Mouse (Mus musculus): ENCODE measurements around the gene Cln3. TPM values are rescaled to one million over a fixed set of nuclear protein-coding genes. Genes with fewer than 3 reads are reported as not detected.

The Cln3 gene
- polyA plus RNA-seq, 1 experiment, result 118 TPM

- TF ChIP-seq CTCF (IDR thresholded peaks at IDR 0.05; ENCODE audit: extremely low read depth, insufficient read depth, insufficient read length, insufficient replicate concordance) (no peak), POLR2A (IDR thresholded peaks at IDR 0.05; ENCODE audit: low read depth, low read length) (no peak)
- Histone ChIP-seq H3K27me3 (ENCODE audit: control insufficient read depth, insufficient read depth, low read length) (no peaks in the 10 kb centered on the region), H3K36me3 (ENCODE audit: control insufficient read depth, insufficient read depth, low read length) (peaks cover 4% of the 10 kb centered on the region), H3K27ac (ENCODE audit: insufficient read depth, low read length) (peak overlapping the region; percentile 94), H3K4me1 (ENCODE audit: control insufficient read depth, insufficient read depth, insufficient read length) (peaks cover 5% of the 10 kb centered on the region; the same call in 1 of the 2 replicates), H3K4me3 (ENCODE audit: extremely low read depth, insufficient read depth, insufficient read length) (peak overlapping the region; percentile 94)
- DNase-seq (ENCODE audit: low read depth in 1 of 2, low spot score in 2 of 2), result no peak
- WGBS, result 18% methylated on average over 6 of the region's 6 CpGs
Observed at GRCm38 (mm10) chr7:126583761-126584160, 1.9 kb downstream of the Cln3 start.

GRCm38 (mm10) chr7:126583251-126583709, 2.3 kb downstream of the Cln3 start:
- WGBS, result under 1% methylated on average over 22 of the region's 22 CpGs

GRCm38 (mm10) chr7:126582759-126583158, 2.9 kb downstream of the Cln3 start:
- Histone ChIP-seq H3K36me3 (ENCODE audit: control insufficient read depth, insufficient read depth, low read length) (peaks cover 8% of the 10 kb centered on the region), H3K4me1 (ENCODE audit: control insufficient read depth, insufficient read depth, insufficient read length) (peaks cover 5% of the 10 kb centered on the region; the same call in 1 of the 2 replicates), H3K4me3 (ENCODE audit: extremely low read depth, insufficient read depth, insufficient read length) (peak overlapping the region; percentile 94), H3K27ac (ENCODE audit: insufficient read depth, low read length) (no peak overlapping the region), H3K27me3 (ENCODE audit: control insufficient read depth, insufficient read depth, low read length) (no peaks in the 10 kb centered on the region)
- no peak for TF ChIP-seq POLR2A (IDR thresholded peaks at IDR 0.05; ENCODE audit: low read depth, low read length)
- TF ChIP-seq CTCF (IDR thresholded peaks at IDR 0.05; ENCODE audit: extremely low read depth, insufficient read depth, insufficient read length, insufficient replicate concordance), result no peak
- peak in 1 of 2 experiments; percentile 11 for DNase-seq (ENCODE audit: low read depth in 1 of 2, low spot score in 2 of 2)
- 23% methylated on average over 20 of the region's 20 CpGs for WGBS

More at GRCm38 (mm10) chr7:126583251-126583709, 2.3 kb downstream of the Cln3 start:
- Histone ChIP-seq H3K27ac (ENCODE audit: insufficient read depth, low read length) (peak overlapping the region; percentile 94), H3K36me3 (ENCODE audit: control insufficient read depth, insufficient read depth, low read length) (peaks cover 7% of the 10 kb centered on the region), H3K4me3 (ENCODE audit: extremely low read depth, insufficient read depth, insufficient read length) (peak overlapping the region; percentile 94), H3K4me1 (ENCODE audit: control insufficient read depth, insufficient read depth, insufficient read length) (peaks cover 5% of the 10 kb centered on the region; the same call in 1 of the 2 replicates), H3K27me3 (ENCODE audit: control insufficient read depth, insufficient read depth, low read length) (no peaks in the 10 kb centered on the region)
- TF ChIP-seq CTCF (IDR thresholded peaks at IDR 0.05; ENCODE audit: extremely low read depth, insufficient read depth, insufficient read length, insufficient replicate concordance) (no peak), POLR2A (IDR thresholded peaks at IDR 0.05; ENCODE audit: low read depth, low read length) (no peak; the same call in 1 of the 2 replicates)
- DNase-seq (ENCODE audit: low read depth in 1 of 2, low spot score in 2 of 2), result peak; percentile 81 to 88

GRCm38 (mm10) chr7:126581661-126582060, 4.0 kb downstream of the Cln3 start:
- TF ChIP-seq CTCF (IDR thresholded peaks at IDR 0.05; ENCODE audit: extremely low read depth, insufficient read depth, insufficient read length, insufficient replicate concordance) (no peak), POLR2A (IDR thresholded peaks at IDR 0.05; ENCODE audit: low read depth, low read length) (no peak)
- Histone ChIP-seq H3K4me3 (ENCODE audit: extremely low read depth, insufficient read depth, insufficient read length) (no peak overlapping the region), H3K27ac (ENCODE audit: insufficient read depth, low read length) (no peak overlapping the region), H3K4me1 (ENCODE audit: control insufficient read depth, insufficient read depth, insufficient read length) (peaks cover 5% of the 10 kb centered on the region; the same call in 1 of the 2 replicates), H3K27me3 (ENCODE audit: control insufficient read depth, insufficient read depth, low read length) (no peaks in the 10 kb centered on the region), H3K36me3 (ENCODE audit: control insufficient read depth, insufficient read depth, low read length) (peaks cover 10% of the 10 kb centered on the region)
- 86% methylated on average over 6 of the region's 6 CpGs for WGBS
- no peak for DNase-seq (ENCODE audit: low read depth in 1 of 2, low spot score in 2 of 2)

GRCm38 (mm10) chr7:126579172-126579571, 6.4 kb downstream of the Cln3 start:
- Histone ChIP-seq H3K4me3 (ENCODE audit: extremely low read depth, insufficient read depth, insufficient read length) (no peak overlapping the region), H3K36me3 (ENCODE audit: control insufficient read depth, insufficient read depth, low read length) (peaks cover 17% of the 10 kb centered on the region), H3K27me3 (ENCODE audit: control insufficient read depth, insufficient read depth, low read length) (no peaks in the 10 kb centered on the region), H3K27ac (ENCODE audit: insufficient read depth, low read length) (no peak overlapping the region), H3K4me1 (ENCODE audit: control insufficient read depth, insufficient read depth, insufficient read length) (peaks cover 5% of the 10 kb centered on the region; the same call in 1 of the 2 replicates)
- 84% methylated on average over 8 of the region's 8 CpGs for WGBS
- TF ChIP-seq CTCF (IDR thresholded peaks at IDR 0.05; ENCODE audit: extremely low read depth, insufficient read depth, insufficient read length, insufficient replicate concordance) (peak; percentile 50; the same call in 1 of the 2 replicates), POLR2A (IDR thresholded peaks at IDR 0.05; ENCODE audit: low read depth, low read length) (no peak)
- DNase-seq (ENCODE audit: low read depth in 1 of 2, low spot score in 2 of 2), result peak in 1 of 2 experiments; percentile 38

GRCm38 (mm10) chr7:126576946-126577345, 8.7 kb downstream of the Cln3 start:
- TF ChIP-seq POLR2A (IDR thresholded peaks at IDR 0.05; ENCODE audit: low read depth, low read length) (no peak), CTCF (IDR thresholded peaks at IDR 0.05; ENCODE audit: extremely low read depth, insufficient read depth, insufficient read length, insufficient replicate concordance) (peak; percentile 13; the same call in 1 of the 2 replicates)
- H3K4me1 ChIP-seq (ENCODE audit: control insufficient read depth, insufficient read depth, insufficient read length), result no peaks in the 10 kb centered on the region
- WGBS, result 72% methylated on average over 8 of the region's 8 CpGs
- no peaks in the 10 kb centered on the region for H3K27me3 ChIP-seq (ENCODE audit: control insufficient read depth, insufficient read depth, low read length)
- peaks cover 22% of the 10 kb centered on the region for H3K36me3 ChIP-seq (ENCODE audit: control insufficient read depth, insufficient read depth, low read length)
- peak in 1 of 2 experiments; percentile 33 for DNase-seq (ENCODE audit: low read depth in 1 of 2, low spot score in 2 of 2)
- H3K4me3 ChIP-seq (ENCODE audit: extremely low read depth, insufficient read depth, insufficient read length), result no peak overlapping the region
- no peak overlapping the region for H3K27ac ChIP-seq (ENCODE audit: insufficient read depth, low read length)

- Histone ChIP-seq H3K27ac (ENCODE audit: insufficient read depth, low read length) (peak within 1 kb of the TSS; percentile 68), H3K4me1 (ENCODE audit: control insufficient read depth, insufficient read depth, insufficient read length) (no peaks in the 10 kb centered on the region), H3K27me3 (ENCODE audit: control insufficient read depth, insufficient read depth, low read length) (no peaks in the 10 kb centered on the region), H3K36me3 (ENCODE audit: control insufficient read depth, insufficient read depth, low read length) (peaks cover 25% of the 10 kb centered on the region), H3K4me3 (ENCODE audit: extremely low read depth, insufficient read depth, insufficient read length) (peak within 1 kb of the TSS; percentile 91)
- TF ChIP-seq CTCF (IDR thresholded peaks at IDR 0.05; ENCODE audit: extremely low read depth, insufficient read depth, insufficient read length, insufficient replicate concordance), result no peak
- TF ChIP-seq POLR2A (IDR thresholded peaks at IDR 0.05; ENCODE audit: low read depth, low read length), result peak; percentile 61
- WGBS, result under 1% methylated on average over 46 of the region's 46 CpGs
- peak; percentile 76 to 80 for DNase-seq (ENCODE audit: low read depth in 1 of 2, low spot score in 2 of 2)
Observed at GRCm38 (mm10) chr7:126566094-126566765, 19.4 kb downstream of the Cln3 start, which contains the start of gene Eif3c. Eif3c (minus strand) TSS chr7:126566411.
